Mouse (Mus musculus) spleen, embryonic (tissue): ENCODE results near the gene Pdxdc1.

ENCODE experiments used
- CTCF ChIA-PET: fragments of 350-600 bp; sonication (Branson Sonifier 250); formaldehyde crosslinking; loops from one replicate; lab custom pipeline; 2022; lab: Charles Lee

The Pdxdc1 gene

DNA sequence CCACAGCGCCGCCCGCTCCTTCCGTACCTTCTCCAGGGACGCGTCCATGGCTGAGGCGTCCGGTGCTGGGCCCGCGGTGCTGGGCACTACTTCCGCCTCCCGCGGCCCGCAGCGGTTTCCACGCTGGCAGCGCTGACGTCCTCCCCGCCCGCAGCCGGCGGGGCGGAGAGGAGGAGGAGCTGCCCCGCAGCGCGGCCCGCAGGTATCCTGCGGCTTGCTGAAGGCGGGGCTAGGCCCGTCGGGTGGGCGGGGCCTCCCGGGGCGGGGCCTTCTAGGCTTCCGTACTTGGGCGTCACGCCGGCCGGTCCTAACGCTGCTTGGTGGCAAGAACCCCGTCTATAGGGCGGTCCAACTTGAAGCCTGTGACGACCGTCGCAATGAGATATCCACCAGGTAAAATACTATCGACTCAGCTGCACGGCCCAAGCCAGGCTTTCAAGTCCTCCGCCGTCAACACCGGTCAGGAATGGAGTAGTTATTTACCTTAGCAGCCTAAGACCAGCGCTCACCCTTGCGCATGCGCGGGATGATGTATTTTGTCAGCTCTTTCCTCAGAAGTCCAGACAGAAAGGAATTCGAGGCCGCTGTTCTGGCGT, at the start of gene Pdxdc1, which contains the start of gene Mpv17l:
Gene Pdxdc1 (minus strand): TSS at position 244 of the 596 bp plus-strand sequence.
Gene Mpv17l (plus strand): TSS at position 274 of the 596 bp plus-strand sequence.
- CTCF ChIA-PET = no interaction called here

DNA sequence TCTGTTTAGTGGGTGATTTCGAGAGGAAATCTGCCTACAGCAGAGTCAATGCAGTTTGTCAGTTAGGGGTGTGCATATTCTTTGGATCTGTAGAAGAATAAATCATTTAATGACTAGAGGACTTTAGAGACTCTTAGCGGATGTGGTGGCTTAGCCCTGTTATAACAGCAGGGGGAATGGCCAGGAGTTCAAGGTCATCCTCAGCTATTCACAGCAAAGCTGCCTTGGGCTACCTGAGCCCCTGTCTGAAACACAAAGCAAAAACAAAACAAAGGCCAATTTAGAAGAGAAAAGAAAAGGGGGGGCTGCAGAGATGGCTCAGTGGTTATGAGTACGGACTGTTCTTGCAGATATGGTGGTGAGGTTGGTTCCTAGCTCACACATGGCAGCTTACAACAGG, 48.3 kb upstream of the Pdxdc1 start:
- CTCF ChIA-PET = no interaction called here

DNA sequence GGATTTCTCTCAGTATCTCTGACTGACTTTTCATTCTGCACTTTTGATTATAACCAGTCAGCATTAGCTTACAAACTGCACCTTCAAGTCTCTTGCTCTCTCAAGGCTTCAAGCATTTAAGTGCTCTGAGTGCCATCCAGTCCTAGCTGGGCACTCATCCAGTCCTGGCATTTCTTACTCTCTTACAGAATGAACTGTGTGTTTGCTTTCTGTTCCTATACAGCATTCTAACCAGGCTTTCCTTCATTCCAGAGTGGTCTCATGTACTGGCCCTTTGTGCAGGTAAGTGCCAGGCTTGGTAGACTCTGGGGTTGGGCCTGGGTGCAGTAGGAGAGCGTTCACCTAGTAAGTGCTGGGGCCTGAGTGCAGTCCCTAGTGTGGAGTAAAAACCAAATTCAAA, 43.4 kb upstream of the Pdxdc1 start:
- CTCF ChIA-PET = no interaction called here

DNA sequence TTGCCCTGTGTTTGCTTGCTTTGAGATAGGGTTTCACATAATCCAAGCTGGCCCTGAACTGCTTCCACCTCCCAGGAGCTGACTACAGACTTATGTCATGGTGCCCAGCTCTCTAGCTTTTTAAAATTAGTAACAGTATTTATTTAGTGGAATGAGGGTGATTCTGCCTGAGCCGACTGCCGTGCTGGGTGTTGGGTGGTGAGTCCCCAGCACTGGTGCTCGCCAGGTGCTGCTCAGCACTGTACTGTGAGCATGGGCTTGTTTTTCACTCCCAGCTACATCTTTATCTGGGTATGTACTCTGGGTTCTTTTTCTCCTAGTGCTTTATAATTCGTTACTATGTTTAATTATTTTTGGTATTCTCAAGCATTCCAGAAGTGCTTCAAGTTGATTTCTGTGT, 42.2 kb upstream of the Pdxdc1 start:
- CTCF ChIA-PET = no interaction called here

DNA sequence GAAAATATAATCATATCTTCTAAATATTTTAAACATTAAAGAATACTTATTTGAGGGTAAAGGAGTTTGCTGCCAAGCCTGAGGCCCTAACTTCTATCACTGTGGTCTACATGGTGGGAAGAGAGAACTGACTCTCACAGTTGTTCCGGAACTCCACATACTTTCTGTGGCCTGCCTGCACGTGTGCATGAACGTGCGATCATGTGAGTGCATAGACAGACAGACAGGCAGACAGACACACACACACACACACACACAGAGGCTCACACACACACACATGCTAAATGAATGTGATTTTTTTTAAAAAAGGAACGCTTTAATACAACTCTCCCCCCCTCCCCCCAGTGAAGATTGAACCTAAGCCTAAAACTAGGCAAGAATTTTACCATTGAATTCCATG, 41.8 kb upstream of the Pdxdc1 start:
- CTCF ChIA-PET = no interaction called here

DNA sequence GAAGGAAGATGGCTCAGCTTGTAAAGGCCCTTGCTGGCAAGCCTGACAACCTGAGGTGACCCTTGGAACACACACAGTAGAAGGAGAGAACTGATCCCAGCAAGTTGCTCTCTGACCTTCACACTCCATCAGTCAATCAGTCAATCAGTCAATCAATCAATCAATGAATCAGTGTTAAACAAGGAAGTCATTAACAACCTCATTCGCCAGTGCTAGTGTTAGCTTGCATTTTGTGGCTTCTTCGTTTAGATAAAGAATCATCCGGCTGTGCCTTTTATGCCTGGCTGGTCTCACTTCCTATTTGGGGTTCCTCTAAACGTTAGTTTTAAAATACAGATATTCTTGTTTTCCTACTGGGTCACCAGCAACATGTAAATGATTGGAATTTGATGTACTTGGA, 41.2 kb upstream of the Pdxdc1 start:
- CTCF ChIA-PET = no interaction called here

DNA sequence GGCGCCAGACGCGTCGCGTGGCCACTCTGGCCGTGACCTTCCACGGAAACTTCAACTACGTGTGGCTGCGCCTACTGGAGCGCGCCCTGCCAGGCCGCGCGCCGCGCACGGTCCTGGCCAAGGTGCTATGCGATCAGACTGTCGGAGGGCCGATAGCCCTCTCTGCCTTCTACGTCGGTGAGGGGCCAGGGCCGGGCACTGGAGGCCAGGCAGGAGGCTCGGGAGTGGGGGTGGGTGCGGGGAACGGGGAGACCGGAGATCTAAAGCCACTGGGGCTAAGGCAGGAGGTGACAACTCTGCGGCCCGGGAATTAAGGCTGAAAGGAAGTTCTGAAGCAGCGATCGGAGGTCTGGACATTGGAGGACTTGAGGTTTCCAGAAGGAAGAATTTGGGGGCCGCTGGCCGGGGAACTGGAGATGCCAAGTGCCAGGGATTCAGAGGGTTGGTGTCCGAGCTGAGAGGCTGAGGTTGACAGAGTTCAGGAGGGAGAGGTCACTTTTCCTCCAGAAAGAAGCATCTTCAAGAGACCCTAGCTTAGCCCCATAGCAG, 38.0 kb upstream of the Pdxdc1 start:
- CTCF ChIA-PET = interaction anchor here (0.5 kb wide), 1 partner anchor 17 kb away, joined by 5 read pairs; no protein-coding TSS in a partner anchor

DNA sequence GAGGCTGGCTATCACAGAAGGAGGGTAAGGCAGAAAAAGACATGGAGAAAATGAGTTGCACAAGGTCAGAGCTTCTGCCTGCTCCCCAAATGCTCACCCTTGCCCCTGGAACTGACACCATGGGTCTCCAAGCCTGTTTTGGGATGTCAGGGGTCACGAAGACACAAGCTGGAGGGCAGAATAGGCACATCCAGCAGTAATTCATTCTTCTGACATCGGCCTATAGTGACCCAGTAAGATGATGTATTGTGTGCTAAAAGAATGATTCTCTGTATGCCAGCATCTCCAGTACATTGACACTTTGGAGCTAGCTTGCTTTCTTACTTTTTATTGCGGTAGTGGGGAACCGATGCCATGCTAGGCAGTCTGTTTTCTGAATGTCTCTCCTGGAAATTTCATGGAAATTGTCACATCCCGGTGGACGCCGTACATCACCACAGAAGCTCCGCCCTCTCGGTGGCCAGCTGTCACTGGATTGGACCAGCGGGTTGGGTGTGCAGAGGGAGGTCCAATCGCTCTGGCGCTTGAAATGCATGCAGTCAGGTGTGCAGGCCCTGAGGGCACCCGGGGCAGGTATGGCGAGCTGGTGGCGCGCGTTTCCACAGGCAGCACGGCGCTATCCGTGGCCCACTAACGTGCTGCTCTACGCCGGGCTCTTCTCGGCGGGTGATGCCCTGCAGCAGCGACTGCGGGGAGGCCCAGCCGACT, 37.4 kb upstream of the Pdxdc1 start:
- CTCF ChIA-PET = interaction anchor here (0.5 kb wide), 1 partner anchor 17 kb away, joined by 5 read pairs; no protein-coding TSS in a partner anchor

DNA sequence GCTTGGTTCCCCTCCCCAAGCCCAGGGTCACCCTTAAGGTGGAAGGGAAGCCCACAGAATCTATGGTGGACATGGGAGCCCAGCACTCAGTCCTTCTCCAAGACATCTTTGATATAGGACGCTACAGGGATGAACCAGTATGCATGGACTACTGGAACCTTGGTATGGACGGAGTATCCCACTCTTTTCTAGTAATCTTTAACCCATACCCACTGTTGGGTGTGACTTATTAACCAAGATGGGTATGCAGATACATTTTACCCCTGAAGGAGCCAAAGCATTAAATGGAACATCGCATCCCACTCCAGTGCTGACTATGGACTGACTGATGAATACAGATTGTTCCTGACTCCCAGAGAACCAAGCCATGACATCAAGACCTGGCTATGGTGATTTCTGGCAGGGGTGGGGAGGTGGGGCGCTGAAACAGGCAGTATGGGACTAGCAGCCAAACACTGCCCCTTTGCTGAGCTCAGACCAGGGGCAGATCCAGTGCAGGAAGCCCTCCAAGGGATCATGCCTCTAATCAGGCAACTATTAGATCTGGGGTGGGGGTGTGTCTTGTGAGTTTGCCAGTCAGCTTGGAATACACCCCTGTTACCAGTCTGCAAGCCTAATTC, 24.6 kb upstream of the Pdxdc1 start:
- CTCF ChIA-PET = no interaction called here

DNA sequence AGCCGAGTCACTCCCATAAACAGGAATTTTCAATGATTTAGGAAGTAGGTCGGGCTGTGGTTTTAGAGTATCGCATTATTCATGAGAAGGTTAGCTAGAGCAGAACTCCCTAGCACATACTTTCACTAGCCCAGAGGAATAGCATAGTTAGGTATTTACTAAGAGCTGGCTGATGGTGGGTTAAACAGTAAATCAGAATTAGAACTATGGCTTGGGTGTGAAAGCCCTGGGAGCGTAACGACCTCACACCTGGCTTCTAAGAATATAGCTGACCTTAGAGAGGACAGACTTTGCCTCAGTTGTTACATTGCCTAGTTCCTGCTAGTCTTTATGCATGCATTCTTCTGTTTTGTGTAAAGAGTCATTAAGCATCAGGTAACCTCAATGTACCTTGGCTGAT, 20.0 kb upstream of the Pdxdc1 start:
- CTCF ChIA-PET = interaction anchor here (0.6 to 0.7 kb wide), 3 partner anchors 17 to 198 kb away, joined by 3 to 10 read pairs (median 4); no protein-coding TSS in a partner anchor

DNA sequence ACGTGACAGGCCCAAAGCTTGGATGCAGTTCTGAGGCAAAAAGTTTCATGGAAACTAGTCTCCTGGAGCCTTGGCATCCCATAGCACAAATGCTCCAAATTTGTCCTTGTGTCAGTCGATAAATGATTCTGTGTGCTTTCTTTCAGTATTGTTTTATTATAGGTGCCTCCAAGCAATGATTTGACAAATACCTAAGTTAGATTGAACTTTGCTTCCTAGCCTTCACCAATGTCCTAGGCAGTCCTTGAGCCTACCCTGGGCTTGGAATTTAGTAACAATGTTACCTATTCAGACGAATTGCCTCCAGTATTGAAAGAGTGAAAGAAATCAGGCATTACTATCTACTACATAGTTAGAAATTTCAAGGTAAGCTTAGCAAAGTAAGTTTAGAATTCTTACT, 19.6 kb upstream of the Pdxdc1 start:
- CTCF ChIA-PET = interaction anchor here (0.6 kb wide), 1 partner anchor 136 kb away, joined by 4 read pairs; no protein-coding TSS in a partner anchor

DNA sequence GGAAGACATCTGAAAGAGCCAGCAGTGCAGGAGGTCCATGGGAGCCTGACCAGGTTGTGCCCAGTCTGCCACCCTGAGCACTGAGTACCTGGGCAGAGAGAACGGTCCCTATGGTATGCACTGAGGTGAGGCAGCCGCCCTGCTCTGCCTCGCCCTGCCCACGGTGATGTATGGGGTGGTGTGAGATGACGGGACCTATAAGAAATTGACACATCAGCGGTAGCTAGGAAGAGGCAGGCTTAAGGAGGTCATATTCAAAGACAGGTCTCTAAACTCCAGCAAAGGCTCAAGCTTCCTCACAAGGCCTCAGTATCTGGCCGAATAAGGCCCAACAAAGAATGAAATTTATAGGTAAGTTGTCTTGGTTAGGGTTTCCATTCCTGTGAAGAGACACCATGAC, 18.9 kb upstream of the Pdxdc1 start:
- CTCF ChIA-PET = no interaction called here

DNA sequence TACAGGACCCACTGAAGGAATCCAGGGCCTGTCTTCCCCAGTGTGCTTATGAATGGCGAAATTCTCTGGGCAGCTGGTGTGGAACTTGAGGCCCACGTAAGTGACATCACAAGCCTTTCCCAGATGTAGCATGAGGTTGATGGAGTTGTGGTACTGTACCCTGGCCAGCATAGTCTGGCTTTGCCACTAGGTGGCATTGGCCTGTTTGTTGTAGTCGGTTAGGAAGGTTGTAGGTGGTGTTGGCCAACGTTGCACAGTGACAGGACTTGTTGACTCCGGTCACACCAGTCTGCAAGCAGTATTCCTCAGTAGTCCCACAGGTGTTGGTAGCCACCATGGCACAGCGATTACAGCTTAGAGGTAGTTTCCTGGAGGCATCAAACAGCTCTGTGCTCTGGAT, 18.1 kb upstream of the Pdxdc1 start:
- CTCF ChIA-PET = no interaction called here

DNA sequence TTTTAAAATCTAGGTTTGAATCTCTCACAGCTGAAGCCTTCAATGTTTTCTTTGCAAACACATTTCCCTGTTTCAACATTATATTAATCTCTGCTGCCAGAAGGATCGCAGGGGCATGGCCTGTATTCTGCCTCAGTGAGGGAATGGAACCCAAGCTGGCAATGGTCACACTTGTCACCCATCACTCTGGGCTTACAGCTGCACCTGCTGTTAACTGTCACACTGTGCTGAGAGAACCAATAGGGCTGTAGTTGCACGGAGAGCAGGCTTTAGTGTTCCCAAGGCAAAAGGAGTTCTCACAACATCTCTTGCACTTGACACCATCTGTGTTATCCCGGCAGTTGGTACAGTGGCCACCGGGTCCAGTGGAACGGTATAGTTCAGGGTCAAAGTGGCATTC, 17.2 kb upstream of the Pdxdc1 start:
- CTCF ChIA-PET = no interaction called here

DNA sequence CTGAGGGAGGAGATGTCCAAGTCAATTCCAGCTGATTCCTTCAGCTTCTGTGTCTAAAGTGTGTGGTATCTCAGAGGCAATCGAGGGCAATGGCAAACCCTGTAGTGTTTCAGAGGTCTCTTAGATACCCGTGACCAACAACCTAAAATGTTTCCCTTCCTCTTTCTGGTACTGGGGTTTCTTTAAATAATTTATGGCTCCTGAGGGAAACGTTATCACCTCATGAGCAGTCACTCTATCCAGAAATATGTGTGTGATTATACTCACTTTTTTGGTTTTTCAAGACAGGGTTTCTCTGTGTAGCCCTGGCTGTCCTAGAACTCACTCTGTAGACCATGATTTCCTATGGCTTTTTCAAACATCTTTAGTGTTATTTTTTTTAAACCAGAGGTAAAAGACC, 4.4 kb upstream of the Pdxdc1 start:
- CTCF ChIA-PET = no interaction called here

DNA sequence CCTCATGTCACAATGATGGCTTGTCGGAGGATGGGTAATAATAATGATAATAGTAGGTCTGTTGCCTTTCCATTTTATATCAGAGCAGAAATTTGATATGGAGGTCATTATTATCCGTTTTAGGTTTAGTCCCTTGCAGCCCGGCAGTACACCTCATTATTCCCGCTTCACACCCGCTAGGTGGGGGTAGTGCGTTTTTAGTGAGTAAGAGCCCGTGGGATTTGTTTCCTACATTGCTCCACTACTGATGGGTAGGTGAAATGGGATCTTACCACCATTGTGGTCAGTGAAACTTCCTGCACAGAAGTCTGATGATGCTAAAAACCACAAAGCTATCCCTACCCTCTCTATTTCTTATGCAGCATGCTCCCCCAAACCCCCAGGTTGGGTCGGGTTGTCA, 557 bp upstream of the Pdxdc1 start:
- CTCF ChIA-PET = no interaction called here

DNA sequence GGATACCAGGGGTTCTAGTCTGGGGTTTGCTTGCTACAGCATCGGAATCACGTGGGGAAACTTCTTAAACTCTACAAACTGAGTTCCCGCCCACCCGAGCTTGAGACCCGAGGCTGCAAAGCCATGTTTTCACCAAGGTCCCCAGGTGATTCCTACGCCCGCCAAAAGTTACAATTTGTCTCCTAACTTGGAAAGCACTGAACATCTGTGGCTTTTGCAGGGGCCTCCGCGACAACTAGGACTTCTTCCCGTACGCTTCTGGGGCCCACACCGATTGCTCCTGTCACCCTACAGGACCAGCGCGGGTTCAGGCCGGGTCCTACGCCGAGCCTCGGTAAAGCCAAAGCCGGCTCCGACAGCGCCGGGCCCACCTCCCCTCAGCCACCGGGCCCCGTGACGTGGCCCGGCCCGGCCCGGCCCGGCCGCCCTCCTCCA, 517 bp downstream of the Pdxdc1 start:
- CTCF ChIA-PET = no interaction called here

DNA sequence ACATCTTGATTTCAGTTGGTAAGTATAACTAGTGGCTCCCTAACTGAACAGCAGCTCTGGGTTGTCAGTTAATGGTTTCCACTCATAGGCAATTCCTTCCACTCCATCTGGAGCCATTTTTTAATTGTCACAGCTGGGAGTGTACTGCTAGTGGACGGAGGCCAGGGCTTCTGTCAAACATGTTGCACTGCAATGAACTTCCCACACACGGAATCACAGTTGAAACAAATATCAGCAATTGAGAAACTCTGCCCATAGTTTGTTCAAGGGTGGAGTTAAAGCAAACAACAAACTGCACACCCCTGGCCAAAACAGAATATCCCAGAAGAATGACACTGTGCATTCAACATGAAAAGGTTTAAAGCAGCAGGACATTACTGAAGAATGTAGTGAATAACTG, 4.0 kb downstream of the Pdxdc1 start:
- CTCF ChIA-PET = no interaction called here

DNA sequence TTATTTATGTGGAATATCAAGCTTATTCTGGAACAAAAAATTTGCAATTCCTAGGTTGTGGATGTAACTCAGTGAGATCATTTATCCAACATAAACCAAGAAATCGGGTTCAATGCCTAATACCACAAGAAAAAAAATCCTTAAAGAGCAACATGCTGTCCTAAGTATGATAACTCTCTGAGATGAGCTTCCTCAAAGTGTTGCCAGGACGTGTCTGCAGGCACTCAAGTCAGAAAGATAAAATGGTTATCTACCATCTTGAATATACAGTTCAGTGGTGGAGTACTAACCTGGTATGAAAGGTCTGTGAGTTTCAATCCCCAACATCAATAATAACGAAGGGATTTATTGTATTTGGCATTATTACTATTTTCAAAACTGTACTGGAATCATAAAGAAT, 6.6 kb downstream of the Pdxdc1 start:
- CTCF ChIA-PET = no interaction called here

DNA sequence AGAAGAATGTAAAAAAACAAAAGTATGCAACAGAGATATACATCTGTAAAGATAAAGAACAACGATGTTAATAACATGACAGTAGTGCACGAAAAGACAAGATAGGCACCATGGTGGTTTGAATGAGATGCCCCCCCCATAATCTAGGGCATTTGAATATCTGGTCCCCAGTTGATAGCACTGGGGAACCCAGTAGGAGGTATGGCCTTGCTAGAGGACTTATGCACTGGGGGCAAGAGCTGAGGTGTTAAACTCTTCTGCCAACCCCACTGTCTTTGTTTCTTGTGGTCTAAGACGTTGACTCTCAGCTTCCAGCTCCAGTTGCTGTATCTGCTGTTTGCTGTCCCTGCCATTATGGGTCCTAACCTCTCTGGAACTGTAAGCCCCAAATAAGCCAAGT, 7.2 kb downstream of the Pdxdc1 start:
- CTCF ChIA-PET = no interaction called here

DNA sequence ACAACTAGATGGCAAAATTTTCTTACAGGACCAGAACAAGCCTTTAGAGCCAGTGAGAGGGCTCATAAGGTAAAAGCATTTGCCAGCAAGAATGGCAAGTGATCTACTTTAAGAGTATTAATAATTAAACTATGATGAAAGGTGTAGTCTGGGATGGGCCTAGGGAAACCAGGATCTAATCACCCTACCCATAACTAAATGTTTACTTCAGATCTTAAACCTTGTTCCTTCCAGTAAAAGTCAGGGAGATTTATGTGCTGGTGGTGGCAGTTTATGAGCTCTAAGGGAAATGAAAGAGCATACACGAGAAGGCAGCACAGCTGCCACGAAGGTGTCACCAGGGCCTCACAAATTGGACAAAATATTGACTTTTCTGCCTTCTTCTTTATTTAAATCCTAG, 8.8 kb downstream of the Pdxdc1 start:
- CTCF ChIA-PET = no interaction called here

DNA sequence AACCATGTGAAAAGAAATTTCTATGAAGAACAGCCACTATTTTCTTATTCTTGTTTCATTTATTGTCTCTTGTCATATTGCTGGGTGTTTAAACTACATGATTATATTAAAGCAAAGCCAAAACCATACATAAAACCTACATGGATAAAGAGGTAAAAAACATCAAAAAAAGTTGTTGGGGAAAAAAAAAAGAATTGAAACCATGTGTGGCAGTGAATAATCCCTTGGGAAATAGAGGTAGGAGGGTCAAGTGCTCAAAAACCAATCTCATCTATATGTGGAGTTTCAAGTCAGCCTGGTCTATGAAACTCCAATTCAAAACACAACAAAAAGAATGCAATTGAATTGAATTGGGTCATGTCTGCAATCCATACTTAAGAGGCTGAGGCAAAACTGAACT, 10.1 kb downstream of the Pdxdc1 start:
- CTCF ChIA-PET = no interaction called here

DNA sequence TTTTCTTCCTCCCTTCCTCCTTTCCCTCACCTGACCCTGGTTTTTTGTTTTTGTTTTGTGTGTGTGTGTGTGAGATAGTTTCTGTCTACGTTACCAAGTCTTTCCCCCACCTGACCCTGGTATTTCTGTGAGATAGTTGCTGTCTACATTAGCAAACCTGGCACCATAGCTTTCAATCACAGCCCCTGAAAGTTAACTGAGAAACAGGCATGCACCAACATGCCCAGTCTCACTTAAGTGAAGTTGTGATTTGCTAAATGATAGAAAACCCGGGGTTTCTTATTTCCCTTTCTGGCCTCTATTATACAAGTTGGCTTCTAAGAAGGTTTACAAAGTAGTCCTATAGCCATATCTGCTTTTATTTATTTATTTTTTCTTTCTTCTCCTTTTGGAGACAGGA, 12.5 kb downstream of the Pdxdc1 start:
- CTCF ChIA-PET = no interaction called here
